Mouse (Mus musculus) lung, postnatal 4 days (tissue): ENCODE data around the gene Nde1.
A peak's percentile ranks its signal among the peaks of the same experiment; 100 is the strongest.
"Not testable (repeated sequence)": the region's sequence is repeated elsewhere in the genome, so short reads cannot be mapped to it uniquely, and the experiment has no call there.

ENCODE experiments used
- DNase-seq, 2 experiments: peaks; one replicate each; pipeline ENCODE4 v3.0.0; 2021

The Nde1 gene

DNA sequence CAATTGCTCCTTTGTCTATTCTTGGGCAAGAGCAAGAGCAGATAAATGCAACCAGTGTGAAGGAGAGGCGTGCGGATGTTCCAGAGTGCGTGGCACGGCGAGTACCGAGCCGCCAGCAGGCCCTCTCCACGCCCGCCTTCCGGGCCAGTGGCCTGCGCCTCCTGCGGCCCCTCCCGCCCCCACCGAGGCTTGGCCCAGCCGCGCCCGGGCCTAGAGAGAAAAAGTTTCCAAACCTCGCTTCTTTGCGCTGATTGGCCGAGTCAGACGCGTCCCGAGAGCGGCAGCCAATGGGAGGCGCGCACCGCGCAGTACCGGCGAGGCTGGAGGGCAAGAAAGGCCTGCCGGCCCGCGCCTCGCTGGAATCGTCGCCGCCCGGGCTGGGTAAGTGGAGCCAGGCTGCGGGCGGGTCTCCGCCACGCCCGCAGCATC, at the start of gene Nde1, which contains the start of gene Marf1:
Gene Nde1 (plus strand): TSS at position 288 of the 429 bp plus-strand sequence.
Gene Marf1 (minus strand): TSS at position 364 of the 429 bp plus-strand sequence.
- DNase-seq = peak; percentile 95 to 97

DNA sequence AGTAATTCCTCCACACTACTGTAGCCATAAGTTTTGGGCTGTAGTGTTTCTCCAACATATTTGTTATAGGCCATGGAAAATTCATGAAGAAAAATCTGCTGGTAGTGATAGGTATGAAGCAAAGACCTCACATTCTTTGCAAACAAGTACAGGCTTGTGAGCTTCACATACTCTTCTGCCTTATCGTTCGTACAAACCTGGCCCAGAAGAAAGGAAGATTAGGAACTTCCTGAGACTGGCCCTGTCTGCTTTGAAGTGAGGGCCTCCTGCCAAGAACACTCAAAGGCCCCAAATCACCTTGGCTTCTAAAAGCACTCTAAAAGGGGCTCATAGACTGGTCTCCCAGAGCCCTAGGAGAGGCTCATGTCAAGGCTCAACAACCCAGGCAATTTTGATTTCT, 45.8 kb upstream of the Nde1 start:
- DNase-seq = no peak

DNA sequence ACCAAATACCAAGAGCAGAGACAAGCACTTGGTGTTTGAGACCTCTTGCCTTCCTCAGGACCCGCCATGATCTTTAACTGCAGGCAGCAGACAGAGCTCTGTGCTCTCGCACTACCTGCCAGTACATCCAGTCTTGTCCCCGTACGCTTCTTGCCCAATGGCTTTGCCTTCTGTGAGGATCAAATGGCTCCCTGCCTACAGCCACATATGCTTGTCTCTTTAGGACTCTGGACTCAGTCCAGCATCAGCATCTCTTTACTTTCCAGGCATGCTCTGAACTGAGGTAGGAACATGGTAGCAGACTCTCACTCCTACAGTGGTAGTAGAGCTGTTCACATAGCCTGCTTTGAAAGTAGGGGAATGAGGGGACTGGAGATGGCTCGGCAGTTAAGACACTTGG, 42.1 kb upstream of the Nde1 start:
- no peak for DNase-seq

DNA sequence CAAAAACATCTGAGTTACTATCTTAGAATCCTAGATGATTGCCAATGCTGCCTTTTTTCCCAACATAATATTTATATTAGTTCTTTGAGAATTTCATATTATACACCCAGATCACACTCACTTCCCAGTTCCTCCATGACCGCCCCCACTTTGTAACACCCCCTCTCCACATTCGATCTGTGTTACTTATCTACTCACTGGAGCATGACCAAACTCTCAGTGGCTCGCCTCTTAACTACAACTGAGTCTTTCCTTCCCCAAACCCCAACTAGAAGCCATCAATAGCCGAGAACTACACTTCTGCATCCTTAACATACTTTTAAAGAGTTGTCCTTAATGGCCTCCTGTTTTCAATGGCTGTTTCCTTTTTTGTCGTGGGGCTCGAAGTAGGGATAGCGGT, 41.5 kb upstream of the Nde1 start:
- DNase-seq = no peak

DNA sequence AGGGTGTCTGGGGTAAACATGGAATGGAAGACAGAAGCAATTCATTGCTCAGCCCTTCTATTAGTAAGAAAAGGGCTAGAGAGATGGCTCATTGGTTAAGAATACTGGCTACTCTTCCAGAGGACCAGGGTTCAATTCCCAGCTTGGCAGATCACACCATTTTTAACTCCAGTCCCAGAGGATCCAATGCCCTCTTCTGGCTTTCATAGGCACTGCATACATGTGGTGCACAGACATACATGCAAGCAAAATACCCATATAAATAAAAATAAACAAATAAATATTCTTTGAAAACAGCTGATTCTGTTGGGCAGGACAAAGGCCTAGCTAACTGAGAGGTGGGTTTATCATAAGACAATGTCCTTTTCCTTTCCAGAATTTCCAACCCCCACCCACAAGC, 40.5 kb upstream of the Nde1 start:
- DNase-seq = no peak

DNA sequence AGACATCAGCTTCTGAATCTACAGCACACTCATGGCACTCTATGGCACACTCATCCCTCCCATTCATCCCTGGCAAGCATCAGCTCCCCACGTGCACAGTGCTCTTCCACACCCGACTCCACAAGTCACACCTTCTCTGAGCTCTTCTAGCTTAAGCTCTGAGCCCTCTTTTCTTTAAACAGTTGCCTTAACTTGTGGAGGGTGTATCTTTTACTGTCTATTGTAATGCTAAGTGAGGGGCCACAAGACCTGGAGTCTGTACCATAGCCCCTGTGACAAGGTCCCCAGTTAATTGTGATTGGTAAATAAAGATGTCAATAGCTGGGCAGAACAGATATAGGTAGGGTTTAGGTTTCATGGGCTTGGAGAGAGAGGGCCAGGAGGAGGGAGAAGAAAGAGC, 39.2 kb upstream of the Nde1 start:
- DNase-seq = no peak

DNA sequence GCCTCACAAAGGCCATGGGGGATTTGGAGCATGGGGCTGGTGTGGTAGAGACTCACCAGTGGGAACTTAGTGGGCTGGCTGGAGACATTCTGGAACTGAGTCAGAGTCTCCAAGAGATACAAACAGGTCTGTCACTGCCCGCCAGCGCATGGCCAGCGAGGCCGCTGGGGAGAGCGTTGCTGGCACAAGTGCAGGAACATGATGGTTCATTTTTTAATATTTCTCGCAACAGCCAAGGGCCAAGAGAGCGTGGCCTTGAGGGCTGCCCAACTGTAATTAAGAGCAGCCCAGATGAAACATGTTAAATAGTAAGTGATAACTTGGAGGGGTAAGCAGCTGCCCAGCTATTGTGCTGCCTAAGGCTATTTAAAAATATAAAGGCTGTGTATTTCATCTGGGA, 38.4 kb upstream of the Nde1 start:
- peak; percentile 25 to 84 for DNase-seq

DNA sequence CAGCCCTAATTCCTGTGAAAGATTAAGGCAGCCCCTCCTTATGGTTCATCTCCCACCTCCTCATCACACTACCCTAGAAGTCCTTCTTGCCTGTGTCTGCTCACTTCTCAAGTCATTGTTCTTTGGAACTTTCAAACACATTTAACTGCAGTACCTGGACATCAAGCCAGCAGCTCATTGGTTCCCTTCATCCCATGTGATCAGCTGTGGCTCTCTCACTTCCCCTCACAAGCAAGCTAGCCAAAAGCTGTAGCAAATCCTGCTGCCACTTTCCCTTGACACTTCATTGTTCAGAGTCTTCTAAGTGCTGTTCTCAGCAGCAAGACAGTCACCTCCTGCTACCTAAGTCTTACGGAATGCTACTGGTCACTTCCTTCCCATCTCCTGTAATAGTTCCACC, 37.8 kb upstream of the Nde1 start:
- peak; percentile 12 to 42 for DNase-seq

DNA sequence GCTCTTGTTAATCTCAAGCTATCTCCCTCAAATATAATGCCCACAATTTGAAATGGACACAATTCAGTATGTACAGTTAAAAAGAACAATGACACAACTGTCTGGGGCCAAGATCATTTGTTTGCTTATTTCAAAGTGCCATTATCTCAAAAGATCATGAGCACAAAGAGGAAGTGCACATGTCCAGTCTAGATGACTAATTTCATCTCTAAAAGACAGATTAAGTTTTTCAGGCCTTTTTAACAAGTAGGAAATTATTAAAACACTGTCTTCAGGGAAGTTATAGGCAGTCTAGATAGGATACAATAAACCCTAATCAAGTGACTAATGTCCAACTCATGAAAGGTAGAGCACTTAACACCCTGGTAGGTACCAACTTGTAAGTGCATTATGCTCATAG, 34.1 kb upstream of the Nde1 start:
- no peak for DNase-seq

DNA sequence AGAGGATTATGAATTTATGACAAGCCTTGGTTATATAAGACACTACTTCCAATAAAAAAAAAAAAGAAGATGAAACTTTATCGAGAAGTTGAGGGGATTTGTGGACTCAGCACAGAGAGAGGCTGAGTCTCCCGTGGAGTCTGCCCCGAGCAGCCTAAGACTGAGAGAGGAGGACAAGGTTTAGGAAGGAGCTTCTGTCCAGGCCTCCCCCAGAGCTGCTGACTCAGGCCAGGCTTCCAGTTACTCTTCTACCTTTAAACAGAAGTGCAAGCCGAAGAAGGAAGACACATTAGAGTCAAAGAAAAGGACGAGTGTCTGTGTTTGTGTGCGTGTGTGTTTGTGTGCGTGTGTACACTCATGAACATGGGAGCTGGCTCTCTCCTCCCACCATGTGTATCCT, 32.3 kb upstream of the Nde1 start:
- no peak for DNase-seq

DNA sequence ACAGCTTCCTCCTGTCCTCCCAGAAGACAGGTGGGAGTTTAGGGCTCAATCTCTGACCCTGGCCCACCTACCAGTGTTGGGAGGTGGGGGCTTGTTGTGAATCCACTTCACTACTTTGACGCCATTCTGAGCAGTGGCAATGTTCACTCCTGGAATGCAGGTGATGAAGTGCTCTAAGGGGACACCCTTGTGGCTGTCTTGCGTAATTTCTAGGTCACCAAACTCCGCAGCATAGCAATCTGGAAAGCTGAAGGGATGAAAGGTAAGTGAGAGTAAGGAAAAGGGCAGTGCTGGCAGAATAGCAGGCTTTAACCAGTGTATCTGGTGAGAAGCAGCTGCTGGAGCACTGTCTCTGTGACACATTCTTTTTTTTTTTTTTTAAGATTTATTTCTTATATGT, 31.7 kb upstream of the Nde1 start:
- no peak for DNase-seq

DNA sequence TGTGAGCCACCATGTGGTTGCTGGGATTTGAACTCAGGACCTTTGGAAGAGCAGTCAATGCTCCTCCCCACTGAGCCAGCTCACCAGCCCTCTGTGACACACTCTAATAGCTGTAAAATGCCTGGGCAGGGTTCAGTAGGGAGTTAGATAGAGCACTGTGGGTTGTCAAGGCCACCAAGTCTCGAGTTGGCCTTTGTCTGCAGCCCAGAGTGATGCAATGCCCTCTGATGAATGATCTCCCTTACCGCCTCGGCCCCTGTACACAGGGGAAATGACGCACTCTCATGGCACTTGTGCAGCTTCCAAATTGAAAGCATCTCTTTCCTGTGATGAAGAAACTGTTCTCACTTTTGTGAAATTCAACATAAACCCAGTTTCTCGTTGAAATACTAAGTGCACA, 31.2 kb upstream of the Nde1 start:
- no peak for DNase-seq

DNA sequence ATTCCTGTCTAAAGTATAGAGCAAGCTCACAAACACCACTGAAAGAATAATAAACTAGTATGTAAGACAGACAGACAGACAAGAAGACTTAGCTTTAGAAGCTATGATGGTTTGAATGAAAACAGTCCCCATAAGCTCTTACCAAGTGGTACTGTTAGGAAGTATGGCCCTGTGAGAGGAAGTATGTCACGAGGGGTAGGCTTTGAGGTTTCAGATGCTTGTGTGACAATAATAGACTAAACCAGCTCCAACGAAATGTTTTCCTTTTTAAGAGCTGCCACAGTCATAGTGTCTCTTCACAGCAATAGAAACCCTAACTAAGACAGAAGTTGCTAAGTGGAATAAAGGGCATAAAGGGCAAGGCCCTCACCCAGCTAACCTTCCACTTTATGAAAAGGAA, 28.1 kb upstream of the Nde1 start:
- no peak for DNase-seq

DNA sequence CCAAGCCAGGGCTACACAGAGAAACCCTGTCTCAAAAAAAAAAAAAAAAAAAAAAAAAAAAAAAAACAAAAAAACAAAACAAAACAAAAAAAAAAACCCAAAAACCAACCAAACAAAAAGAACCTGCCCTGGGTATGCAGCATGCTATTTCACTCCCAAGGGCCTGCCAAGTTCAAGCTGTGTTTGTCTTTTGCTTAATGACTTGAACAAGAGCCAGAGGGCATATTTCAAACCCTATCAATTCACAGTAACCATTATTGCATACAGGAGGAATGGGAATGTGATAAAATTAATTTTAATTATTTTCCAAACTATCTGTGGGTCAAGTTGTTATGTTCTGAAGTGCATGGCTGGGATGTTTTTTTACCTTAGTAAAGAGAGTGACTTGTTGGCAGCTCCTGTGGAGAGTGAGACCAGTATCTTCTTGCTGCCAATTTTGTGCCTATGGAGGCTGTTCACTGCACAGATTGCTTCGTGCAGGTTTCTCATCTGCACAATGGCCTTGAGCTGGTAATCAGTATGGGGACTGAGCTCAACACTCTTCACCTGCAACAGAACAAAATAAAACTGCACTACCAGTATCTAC, 25.0 kb upstream of the Nde1 start:
- DNase-seq = no peak

DNA sequence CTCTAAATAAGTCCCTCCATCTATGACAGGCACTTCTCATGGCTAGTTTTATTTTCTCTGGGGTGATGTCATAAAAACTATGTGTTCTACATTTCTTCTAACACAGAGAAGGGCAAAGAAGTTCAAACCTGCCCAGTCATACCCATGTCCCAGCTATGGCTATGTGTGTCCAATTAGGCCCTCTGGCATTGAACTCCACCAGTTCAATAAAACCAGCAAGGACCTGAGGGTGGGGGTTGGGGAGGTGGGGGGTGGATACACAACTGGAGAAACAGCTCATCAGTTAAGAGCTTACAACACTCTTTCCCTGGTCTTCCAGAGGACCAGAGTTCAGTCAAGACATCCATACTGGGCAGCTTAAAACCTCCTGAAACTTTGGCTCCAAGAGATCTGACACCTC, 24.0 kb upstream of the Nde1 start:
- no peak for DNase-seq

DNA sequence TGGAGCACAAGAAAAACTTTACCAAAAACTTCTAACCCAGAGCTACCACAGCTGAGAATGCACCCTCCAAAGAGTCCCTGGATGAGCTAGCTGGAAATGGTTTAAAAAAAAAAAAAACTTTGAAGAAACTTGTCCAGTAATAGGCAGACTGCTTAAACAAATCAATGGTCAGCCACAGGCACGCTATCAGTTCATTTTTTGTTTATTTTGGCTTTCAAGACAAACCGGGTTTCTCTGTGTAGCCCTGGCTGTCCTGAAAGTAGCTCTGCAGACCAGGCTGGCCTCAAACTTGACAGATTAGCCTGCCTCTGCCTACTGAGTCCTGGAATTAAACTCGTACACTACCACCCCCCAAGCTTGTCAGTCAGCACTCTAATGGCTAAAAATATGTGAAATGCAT, 19.8 kb upstream of the Nde1 start:
- DNase-seq = no peak

DNA sequence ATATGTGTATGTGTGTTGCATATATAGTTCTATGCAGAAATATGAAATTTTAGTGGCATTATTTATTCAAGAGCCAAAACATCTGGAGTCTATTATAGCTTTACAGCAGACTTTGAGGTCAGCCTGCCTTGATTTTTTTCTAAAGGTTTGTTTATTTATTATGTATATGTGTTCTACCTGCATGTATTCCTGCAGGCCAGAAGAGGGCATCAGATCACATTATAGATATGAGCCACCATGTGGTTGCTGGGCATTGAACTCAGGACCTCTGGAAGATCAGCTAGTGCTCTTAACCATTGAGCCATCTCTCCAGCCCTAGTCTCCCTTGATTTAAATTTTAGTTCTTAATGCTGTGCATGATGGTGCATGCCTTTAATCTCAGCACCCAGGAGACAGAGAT, 15.4 kb upstream of the Nde1 start:
- DNase-seq = no peak

DNA sequence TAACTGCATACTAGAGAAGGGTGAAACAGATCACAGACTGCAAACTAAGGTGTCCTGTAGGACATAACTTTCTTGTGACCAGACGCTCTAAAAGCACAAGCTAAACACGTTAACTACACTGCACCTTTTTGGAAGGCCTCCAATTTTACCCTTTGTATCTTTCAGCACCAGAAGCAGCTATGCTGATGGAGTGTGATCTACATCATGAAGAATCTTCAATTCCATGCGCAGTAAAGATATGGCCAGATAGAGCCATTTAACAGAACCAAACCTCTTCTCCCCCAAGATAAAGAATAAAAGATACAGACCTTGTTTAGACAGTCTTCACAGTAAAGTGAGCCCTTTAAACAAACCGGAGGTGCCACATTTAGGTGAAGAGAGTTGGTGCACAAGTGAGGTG, 11.4 kb upstream of the Nde1 start:
- no peak for DNase-seq

DNA sequence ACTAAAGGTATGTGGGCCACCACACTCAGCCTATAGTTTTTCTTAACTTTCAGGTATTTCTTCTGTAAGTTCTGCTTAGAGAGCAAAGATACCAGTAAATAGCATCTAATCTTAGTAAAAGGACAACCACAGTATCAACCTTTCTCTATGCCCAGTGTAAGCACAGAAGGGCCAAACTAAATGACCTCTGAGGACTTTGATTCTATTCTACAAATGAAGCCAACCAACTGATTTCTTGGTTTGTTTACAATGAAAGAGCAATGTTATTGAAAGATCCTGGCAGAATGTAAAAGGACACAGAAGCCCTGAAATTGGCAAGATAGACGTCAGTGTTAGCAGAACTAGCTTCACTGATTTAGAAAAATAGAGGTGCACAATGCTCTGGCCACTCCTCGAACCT, 7.4 kb upstream of the Nde1 start:
- not testable (repeated sequence) for DNase-seq

DNA sequence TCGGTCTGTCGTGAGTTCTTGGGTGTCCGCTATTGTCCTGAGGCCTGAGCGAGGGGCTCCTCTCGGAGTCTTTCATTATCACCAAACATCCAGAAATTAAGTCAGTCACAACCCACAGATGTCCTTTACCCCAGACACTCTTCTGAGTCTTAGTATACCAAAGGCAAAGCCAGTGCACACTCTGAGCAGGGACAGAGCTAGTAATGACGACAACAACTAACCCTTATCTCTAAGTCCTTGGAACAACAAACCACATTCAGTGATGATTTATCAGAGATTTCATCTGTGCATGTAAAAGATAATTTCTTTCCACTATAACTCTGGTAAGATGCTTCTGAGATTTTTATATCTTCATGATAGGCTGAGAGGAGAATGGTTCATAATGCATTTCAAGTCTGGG, 6.8 kb upstream of the Nde1 start:
- no peak for DNase-seq

DNA sequence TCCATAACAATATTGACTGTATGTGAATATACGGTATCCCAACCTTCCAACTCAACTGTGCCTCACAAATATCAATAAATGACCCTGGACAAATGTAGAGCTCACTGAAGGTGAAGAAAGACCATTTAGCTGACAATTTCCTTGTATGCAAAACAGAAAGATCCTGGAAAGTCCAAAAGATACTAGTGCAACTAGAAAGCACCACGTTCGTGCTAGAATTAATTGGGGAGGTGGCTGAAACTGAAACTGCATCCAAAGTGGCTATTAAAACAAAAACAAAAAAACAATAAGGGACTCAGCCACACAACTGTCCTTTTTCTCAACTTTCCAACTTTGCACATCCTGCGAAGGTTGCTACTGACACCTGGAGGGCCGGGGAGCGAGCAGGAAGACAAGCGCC, 4.5 kb upstream of the Nde1 start:
- no peak for DNase-seq

DNA sequence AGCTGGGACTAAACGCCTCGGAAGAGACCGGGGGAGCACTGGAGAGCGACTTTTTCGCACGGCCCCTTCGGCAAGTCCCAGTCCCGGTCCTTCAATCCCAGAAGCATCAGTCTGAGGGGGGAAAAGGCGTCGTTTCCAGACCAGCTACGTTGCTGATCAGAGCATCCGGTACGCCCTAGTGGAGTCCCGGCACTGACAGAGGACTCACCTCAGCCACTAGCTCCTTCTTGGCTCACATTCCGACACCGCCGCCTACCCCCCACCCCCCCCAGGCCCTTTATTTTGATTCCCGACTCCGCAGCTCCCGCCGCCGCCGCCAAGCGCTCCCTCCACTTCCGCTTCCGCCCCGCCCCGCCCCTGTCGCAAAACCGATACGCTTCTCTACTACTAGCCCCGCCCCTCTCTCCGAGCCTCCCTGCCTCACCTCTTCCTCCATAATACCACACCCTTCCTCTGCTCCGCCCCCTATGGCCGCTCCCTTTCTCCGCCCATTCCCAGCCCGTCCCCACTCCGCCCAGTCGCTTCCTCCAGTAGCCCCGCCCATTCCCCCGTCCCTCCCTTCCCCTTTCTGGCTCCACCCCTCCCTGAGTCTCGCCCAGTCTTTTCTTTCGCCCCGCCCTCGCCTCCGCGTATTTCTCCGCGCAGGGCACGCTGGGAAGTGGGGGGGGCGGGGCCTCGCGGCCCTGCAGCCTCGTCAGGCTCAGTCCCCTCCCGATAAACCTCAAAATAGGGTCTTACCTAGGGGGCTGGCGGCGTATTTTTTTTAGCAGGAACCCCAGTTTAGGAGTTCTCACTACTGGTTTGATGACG, 3.9 kb upstream of the Nde1 start:
- DNase-seq = peak; percentile 99 to 100

DNA sequence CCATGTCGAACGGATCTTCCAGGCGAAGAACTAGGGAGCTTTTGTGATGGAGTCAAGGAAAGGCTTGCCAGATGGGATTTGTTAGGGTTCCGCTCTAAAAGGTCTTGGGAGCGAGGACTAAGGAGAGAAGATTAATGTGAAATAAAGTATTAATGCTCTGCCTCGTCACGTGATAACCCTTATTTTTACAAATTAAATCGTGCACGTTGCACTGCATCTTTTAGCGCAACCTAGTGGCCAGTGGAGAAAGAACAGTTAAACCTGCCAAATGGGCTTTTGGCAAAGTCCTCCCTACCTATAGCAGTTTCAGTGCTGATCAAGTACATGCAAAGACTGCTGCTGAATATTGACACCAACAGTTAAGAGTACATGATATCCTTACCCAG, 3.3 kb upstream of the Nde1 start:
- DNase-seq = peak in 1 of 2 experiments; percentile 82

DNA sequence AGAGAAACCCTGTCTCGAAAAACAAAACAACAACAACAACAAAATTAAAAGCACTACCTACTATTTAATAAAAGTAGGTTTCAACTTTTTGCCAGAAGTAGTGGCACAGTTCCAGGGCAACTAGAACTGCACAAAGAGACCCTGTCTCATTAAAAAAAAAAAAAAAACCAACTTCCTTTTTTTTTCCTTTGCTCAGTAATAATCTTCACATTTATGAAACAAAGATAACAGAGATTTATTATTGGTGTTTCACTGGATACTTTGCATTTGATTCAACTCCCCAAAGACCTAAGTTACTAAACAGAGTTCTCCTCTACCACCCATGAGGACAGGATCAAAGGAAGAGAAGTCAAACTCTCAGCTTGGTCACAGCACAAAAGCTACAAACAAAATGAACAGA, 2.1 kb upstream of the Nde1 start:
- no peak for DNase-seq

DNA sequence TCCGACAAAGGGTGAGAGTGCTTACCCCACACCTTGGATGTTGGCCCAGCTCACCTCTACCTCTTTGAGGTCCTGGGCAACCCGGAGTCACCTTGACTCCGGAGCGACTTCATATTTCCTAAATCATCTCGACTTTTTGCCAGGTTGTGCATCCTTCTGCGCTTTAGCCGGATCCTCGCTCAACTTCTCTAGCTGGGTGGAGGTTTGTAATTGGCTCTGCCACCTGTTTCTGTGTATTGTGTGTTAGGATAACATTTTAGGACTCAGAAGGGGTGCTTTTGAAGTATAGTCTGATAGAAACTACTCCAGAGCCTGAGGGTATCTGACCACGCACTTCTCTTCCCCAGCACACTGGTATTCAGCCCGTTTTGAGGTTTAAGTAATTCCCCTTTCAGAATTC, 656 bp downstream of the Nde1 start:
- DNase-seq = no peak
